Mouse (Mus musculus) 3134 (cell line): Measurements from ENCODE around the gene Serpina3b.
A peak's percentile ranks its signal among the peaks of the same experiment; 100 is the strongest.
"Not testable (repeated sequence)": the region's sequence is repeated elsewhere in the genome, so short reads cannot be mapped to it uniquely, and the experiment has no call there.

ENCODE experiments used
- DNase-seq: peaks from one replicate; pipeline ENCODE4 v3.0.0-alpha.2; 2011; ENCODE audit warnings: low spot score; ENCODE audit not compliant: insufficient read length; ENCODE audit errors: extremely low read depth

The Serpina3b gene

DNA sequence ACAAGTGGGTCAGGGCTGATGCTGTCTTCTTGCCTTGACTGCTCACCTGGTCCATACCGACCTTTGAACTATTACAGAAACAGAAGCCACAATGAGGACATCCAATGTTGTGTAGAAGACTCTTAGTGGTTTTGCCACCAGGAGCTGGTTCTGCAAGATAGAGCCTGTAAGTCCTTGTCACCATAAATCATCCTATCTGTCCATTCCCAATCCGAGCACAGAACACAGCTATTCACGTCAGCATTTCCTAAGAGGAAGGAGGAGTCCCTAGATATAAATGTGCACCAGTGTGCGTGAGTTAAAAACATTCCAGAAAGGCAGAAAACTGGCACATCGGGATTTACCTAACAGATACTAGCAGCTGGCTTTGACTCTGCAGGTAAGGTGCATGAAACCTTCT lies at the start of gene Serpina3b:
Serpina3b (plus strand) TSS at position 301 of the 400 bp plus-strand sequence.
- DNase-seq: no peak

DNA sequence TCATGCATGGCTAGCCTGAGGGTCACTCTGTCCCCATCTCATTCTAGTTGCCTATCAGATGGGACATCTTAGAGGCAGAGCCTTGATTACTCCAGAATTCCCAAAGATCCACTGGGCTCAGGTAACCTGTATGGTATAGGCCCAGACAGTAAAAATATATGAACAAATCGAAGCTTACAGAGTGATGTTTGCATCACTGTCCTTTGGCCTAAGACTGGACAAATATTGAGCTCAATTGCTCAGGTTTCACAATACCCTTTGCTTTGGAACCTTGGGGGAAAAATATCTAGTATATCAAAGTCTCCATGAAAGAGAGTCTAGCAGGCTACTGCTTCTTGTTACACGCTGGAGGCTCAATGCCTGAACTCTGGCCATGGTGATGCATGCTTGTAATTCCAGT lies 37.7 kb upstream of the Serpina3b start:
- no peak for DNase-seq

DNA sequence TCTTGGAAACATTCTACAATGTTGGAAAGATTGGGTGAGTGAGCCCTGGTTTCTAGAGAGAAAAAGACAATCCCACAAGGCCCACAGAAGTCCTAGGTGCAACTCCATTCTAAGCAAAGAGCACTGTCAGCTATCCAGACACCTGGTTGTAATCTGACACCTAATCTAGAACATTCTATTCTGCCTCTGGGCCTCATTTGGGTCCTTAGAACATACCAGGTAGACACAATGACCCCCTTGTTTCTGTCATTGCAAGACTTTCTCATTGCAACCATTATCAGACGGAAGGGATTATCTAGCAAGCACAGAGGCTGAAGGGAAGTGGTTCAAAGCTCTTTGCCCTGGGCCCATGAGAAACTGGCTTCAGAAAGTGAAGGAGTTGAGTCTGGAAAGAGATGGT lies 36.5 kb upstream of the Serpina3b start:
- no peak for DNase-seq

DNA sequence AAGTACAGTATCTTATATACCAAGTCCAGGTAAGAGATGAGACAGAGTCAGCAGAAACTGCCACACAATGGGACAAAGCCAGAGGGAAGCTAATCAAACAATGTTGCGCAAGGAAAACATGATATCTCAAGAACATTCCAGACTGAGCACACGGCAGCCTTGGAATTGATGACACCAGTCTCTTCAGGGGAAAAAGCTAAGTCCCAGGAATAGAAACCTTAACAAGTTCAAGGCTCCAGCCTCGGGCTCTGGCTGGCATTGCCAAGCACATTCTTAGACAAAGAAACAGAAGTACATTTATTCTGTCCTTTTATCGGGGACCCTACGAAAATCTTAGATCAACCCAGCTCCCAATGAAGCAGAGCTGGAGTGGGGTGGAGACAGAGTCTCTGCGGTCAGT lies 27.0 kb upstream of the Serpina3b start, which contains the start of gene Serpina5:
Serpina5 (plus strand) TSS at position 346 of the 400 bp plus-strand sequence.
- DNase-seq: no peak

DNA sequence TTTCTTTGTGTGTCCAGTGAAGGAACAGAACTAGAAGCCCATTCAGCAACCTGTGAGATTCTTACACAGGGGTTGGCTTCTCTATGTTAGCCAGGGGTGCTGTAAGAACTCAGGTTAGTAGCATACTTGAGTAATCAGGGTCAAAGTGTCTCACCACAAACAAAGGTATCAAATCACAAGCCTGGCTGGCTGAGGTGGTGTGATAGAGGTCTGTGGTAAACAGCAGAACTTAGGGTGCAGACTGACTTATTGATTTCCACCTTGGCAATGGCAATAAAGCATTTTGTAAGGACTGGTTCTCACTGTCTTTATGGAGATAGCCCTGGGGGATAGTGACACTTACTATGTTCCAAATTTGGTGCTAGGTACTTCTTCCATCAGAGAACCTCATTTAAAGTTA lies 21.9 kb upstream of the Serpina3b start:
- DNase-seq: no peak

DNA sequence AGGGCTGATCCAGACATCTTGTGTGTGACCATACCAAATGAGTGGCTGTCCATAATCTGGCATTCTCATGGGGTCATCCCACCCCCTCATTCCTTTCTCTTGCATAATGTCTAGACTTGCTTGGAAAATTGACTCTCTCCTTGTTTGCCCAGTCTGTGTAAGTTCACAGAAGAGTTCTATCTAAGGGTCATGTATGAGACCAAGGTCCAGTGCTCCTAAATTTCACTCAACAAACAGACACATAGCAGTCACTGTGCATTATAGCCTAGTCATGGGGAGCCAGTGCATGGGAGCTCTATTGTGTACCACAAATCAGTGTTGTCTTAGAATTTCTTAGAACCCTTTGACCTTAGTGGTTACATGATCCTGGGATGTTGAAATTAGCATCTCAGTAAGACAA lies 20.9 kb upstream of the Serpina3b start:
- DNase-seq: no peak

DNA sequence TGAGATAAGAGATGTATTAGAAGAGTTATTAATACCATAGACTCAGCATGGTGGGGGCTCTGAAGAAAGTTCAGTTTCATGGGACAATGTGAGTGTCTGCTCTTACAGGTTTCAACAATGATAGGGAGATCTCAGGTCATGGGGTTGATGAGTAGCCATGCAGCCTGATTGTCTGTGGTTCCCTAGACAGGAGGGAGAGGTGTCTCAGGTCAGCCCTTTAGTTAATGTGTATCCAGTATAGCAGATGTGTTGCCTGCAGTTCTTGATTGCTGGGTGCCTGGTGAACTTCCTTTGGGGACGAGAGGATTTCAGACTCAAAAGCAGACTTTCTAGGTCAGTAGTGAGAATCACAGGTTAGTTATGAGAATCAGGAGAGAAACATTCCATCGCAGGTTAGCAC lies 19.3 kb upstream of the Serpina3b start:
- DNase-seq: no peak

DNA sequence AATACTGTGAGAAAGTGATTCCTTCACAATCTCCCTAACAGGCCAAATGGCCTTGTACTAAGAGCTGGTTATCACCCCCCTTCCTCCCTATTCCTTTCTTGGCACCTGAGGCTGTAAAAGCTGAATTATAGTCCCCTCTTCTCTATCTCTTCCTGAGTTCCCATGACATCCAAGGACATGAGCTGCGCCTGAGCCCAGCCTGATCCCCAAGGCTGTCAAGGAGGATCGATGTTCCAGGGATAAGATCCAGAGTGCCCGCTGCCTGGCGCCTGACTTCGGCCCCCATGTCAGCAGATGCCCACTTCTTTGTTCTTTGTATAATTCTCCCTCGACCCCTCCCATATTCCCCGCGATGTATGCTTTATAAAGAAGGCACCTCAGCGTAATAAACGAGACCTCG lies 15.5 kb upstream of the Serpina3b start, which contains the start of gene Serpina3a:
Serpina3a (plus strand) TSS at position 392 of the 400 bp plus-strand sequence.
- not testable (repeated sequence) for DNase-seq

DNA sequence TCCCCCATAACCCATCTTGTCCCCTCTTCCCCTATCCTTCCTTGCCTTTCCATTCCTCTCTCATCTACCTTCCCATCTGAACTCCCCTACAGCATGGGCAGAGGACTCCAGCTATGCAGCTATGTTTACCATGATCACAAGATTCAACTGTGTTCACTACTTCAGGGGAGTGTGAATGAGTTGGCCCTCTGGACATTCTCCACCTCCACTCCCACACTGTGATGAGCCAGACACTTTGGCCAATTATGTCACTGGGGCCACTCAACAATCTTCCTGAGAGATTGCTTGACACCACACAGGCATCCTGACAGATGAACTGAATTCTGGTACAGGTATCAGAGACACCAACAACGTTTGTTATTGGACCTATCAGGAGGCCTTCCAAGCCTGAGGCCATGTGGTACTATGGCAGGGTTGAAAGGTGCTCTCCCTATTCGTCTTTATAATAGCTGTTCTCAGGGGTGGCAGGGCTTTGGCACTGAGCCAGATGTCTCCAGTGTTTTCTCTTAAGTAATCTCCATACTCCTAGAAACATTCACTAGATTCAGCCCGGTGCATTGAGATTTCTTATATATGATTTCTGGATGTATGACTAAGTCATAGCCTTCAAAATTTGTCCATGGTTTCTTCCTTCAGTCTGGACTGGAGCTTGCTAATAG lies 12.7 kb upstream of the Serpina3b start:
- DNase-seq: peak; percentile 14

DNA sequence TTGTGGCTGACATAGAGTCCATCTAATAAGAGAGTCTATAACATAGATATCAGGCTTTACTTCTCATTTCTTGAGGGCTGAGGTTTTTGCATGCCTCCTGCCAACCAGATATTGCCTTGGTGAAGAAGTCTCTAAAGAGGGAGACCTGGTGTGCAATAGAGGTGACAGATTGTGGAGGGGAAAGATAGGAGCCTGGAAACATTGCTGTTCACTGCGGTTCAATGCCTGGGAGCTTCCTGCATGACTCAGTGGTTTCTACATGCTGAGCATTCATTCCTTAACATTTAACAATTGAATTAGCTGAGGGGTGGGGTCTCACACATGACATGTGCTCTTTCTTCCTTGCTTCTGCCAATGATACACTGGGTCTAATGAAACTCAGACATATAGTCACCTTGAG lies 4.7 kb upstream of the Serpina3b start:
- DNase-seq: no peak

DNA sequence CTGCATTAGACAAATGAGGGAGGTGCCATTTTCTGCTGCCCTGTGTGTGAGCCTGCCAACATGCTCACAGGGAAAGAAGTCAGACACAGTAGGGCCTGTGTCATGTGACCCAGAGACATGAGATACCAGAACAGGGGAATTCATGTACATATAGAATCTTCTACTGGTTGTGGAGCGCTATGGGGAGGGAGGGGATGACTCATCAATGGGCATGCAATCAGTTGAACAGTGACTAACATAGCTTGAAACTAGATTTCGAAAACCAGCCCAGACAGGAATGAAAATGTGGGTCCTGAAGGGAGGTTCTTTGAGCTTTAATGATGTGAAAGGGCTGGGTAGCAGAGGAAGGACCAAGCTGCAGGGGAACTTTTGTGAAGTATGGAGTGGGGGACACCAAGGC lies 3.8 kb upstream of the Serpina3b start:
- DNase-seq: no peak

DNA sequence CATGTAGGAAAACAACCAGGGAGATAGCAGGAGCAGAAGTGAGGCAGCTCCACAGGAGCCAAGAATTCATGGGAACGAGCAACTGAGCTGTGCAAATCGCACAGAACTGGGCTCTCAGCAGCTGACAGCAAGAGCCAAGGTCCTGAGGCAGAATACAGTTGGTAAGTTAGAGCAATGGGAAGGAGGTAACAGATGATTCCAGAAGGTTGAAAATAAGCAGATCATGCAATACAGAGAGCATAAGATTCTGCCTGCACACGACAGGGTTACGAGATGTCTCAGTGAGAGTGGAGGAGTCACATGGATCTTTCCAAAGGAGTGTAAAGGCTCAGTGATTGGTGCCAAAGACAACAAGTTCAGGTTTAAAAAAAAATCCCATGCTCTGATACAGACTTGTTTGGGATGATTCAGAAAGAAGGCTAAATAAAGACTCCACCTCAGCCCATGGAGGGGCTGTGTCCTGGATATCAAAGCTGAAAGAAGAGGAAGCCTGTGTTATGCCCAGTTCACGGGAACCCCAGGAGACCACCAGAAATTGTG lies 2.7 kb upstream of the Serpina3b start:
- DNase-seq: no peak

DNA sequence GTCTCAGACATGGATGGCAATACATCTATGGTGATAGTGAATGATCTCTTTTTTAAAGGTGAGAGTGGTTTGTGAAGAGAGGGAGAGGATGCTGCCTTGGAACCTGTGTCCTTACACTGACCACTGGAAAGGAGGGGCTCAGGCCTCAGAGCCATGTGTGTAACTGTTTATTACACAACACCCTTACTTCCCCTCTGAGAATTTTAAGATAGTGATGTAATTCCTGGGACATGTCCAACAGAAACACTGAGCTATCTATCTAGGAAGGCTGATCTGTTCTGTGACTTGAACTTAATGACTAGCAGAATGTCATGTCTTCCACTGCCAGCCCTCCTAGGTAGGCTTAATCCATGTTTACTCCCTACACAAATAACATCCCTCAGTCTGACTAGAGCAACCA lies 3.2 kb downstream of the Serpina3b start:
- DNase-seq: no peak

DNA sequence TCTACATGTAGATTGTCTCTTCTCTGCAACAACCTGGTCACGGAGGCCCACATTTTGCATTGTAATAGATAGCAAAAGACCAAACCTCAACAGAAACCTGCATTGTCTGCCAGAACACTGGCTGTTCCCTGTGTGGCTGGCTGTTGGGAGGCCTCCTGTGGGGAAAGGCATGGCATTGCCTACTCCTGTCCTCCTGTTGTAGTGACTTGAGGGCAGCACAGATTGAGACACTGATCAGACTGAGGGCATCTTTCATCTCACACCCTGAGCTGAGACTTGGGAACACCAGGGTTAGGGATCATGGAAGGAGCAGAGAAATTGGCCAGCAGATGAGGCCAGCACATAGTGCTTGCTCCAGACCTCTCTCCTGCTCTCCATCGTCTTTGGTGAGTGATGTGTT lies 10.4 kb downstream of the Serpina3b start:
- DNase-seq: no peak

DNA sequence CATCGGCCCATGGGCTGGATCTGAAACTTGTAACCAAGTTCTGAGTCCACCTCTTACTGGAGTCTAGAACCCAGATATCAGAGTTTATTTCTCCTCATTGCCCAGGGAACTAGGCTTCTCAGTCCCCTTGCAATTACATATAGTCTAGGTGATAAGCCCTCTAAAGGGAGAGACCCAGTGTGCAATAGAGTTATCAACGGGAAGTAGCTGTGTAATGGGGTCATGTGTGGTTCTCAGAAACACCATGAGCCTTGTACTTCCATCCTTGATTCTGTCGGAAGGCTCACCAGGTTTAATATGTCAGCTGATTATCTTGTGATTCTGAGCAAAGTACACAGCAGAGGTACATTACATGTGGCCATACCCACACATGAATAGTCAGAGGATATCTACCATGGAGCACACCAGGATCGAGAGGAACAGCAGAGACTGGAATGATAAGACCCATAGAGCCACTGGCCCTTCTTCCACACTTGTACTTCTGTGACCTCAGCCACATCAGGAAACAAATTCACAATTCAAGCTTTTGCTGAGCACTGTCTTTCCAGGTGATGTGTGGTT lies 12.8 kb downstream of the Serpina3b start:
- DNase-seq: no peak

DNA sequence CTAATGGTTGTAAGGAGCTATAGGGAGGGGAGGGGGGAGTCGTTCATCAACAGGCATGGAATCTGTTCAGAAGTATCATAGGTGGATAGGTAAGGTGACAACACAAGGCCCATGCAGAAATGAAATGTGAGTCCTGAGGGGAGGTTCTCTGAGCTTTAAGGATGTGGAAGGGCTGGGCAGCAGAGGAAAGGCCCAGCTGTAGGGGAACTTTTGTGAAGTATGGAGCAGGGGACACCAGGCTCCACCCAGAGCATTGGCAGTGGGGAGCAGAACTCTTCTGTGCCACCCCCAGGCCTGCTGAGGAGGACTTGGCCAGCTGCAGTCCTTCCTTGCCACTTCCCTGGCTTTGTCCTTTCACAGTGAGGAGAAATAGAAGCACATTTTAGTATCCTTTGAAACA lies 13.7 kb downstream of the Serpina3b start:
- peak; percentile 10 for DNase-seq

DNA sequence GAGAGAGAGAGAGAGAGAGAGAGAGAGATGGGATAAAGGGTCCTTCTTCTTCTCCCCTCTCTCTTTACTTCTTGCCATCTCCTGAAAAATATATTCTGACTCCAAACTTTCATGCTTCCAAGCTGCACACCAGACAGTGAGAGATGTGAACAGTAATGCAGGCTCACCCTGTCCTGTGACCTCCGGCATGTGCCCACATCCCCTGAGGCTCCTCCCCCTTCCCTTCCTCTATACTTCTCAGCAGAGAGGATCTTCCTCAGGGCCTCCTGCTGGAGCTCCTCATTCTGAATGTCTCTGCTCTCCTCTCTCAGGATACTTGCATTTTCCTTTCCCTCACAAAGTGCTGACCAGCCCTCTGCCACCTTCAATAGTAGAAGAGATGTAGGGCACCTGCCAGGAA lies 14.6 kb downstream of the Serpina3b start:
- no peak for DNase-seq

DNA sequence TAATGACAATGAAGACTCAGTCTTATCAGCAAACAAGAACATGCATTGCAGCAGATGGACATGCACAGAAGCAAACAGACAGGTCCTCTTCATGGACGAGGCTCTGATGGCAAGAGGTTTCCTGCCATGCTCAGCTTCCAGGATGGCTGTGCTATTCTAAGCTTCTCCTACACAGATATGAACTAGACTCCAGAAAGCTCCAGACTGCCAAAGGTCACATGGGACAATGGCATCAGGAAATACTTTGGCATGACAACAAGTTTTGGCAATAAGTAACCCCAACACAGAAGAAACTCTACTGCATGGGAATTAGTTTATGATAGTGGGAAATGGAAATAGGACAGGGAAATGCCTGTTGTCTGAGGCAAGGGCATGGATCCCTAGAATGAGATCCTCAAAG lies 15.5 kb downstream of the Serpina3b start:
- DNase-seq: no peak

DNA sequence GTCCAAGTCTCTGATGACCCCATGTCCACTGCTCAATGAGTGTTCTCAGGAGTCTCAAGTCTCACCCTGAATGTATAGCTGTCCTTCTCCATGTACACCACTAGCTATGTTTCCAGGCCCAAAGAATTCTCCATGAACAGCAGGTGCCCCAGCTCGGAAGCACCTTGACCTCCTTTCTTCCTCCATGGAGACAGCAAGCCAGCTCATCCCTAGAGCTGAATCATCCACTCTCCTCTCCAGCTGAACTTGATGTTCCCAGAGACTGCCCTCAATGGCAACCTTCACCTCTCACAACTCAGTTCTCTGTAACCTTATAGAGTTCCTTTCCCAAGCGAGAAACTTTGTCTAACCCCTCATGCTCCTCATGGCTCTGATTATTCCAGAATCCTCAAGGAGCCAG lies 17.8 kb downstream of the Serpina3b start:
- DNase-seq: no peak

DNA sequence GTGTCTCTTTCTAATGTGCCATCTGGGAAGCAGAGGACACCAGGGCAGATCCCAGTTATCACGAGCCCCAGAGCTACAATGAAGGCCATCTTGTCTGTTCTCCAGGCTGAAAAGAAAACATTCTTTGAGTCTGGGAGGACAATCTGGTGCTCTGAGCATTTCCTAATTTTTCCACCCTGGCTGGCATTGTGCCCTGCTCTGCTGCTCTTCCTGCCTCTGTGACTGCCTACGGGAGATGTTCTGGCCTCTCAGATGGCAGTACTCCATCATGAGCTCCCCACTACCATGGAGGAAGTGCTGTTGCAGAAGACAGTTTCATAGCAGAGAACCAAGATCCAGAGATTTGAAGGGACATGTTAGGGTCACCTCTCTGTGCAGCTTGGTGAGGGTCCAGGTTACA lies 24.2 kb downstream of the Serpina3b start:
- DNase-seq: no peak

DNA sequence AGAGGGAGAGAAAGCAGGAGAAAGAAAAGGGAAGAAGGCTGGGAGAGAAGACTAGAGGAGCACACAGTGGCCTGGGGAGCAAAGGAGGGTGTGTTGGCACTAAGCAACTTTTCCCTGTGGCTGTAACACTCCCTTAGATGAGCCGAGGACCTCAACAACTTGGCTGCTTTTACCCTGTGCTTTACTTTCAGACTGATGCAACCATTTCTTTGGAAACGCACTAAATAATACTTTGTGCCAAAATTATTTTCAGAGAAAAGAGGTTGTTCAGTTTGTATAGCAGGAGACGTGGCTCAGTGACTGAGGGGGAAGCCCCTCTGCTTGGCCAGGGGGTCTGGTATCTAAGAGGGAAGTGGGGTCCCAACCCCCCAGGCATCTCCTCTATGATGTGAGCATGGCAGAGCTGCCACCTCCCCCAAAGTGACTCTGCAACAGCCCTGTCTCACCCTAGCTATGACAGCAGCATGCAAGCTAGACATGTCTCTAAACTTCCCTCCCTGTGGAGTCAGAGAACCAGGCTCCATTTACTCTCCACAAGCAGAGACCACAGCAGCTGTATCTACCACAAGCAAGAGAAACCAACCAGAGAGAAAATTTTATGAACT lies 25.3 kb downstream of the Serpina3b start:
- DNase-seq: no peak

DNA sequence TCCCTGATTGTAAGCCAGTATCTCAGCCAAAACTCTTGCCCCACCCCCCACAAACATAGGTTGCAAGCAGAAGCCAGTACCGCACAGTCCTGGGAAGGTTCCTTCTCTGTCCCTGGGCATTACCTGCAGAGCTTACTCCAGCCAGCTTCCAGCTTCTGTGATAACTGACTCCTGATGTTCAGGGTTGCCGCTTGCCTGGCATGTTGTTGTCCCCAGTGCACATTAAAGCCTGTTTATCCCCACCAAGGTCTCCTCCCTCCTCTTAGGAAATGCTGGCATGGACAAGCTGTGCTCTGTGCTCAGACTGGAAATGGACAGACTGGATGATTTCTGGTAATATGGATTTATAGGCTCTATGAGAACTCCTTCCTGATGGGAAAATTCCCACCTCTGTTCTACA lies 25.9 kb downstream of the Serpina3b start, which contains the start of gene Serpina3c:
Serpina3c (minus strand) TSS at position 215 of the 400 bp plus-strand sequence.
- DNase-seq: no peak
